Mouse (Mus musculus): ENCODE results near the gene Adra2c. TPM values are rescaled to one million over a fixed set of nuclear protein-coding genes. Genes with fewer than 3 reads are reported as not detected.

Gene Adra2c
- 0.24 and 0.31 TPM in 2 replicates for polyA plus RNA-seq (2012; rRNA removed)

GRCm38 (mm10) chr5:35278019-35278418 lies at the start of gene Adra2c:
Adra2c (plus strand) TSS chr5:35278319.

Other genes with a start within 250 kb of the Adra2c start
- gene Hgfac, start 236.8 kb upstream of the Adra2c start, polyA plus RNA-seq (2012; rRNA removed), result 37.5 and 62.4 TPM in 2 replicates
- 1.9 and 3.1 TPM in 2 replicates for gene Dok7, start 221.6 kb upstream of the Adra2c start, polyA plus RNA-seq (2012; rRNA removed)
- 13.7 and 19.0 TPM in 2 replicates for gene Lrpap1, start 172.6 kb upstream of the Adra2c start, polyA plus RNA-seq (2012; rRNA removed)
- not detected in 2 replicates for gene Hmx1, start 110.8 kb downstream of the Adra2c start, polyA plus RNA-seq (2012; rRNA removed)
- gene Cpz, start 247.4 kb downstream of the Adra2c start, polyA plus RNA-seq (2012; rRNA removed), result 2.4 and 3.0 TPM in 2 replicates